Mouse (Mus musculus): ENCODE results near the gene Cog6.
"Not testable (repeated sequence)": the region's sequence is repeated elsewhere in the genome, so short reads cannot be mapped to it uniquely, and the experiment has no call there.

The Cog6 gene

DNA sequence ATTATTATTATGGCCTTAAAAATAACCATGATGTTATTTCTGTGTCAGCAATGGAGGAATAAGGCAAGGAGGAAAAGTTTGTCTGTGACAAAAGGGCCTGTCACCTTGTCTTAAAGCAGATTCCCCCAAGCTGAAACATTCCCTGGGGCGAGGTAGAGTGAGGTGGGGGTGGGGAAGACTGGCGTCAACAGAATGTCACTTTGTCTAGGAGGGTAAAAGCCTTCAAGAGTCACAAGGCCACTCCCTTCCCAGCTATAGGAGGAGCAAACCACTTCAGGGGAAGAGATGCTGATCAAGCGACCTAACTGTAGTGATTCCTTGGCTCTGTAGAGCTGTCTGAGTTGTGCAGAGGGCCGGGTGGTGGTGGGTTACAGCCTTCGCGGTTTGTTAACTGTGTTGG is 14.5 kb upstream of the Cog6 start:
- DNase-seq = no peak

DNA sequence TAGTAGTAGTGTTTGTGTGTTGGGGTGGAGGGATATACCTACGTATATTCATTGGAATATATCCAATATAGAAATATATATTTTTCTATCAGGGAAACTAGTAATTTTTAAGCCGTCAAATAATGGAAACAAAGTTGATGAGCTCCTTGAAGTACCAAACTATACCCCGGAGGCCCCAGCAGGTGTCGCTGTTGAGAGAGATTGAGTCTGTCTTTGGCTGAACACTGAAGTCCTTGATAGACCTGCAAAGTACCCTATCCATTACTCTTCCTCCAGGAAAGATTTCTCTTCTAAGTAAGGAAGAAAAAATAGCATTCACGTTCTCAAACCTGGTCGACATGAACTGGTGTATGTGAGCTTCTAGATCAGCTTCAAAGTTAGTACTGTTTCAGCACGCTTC is 12.0 kb upstream of the Cog6 start:
- peak; percentile 84 to 85 for DNase-seq

DNA sequence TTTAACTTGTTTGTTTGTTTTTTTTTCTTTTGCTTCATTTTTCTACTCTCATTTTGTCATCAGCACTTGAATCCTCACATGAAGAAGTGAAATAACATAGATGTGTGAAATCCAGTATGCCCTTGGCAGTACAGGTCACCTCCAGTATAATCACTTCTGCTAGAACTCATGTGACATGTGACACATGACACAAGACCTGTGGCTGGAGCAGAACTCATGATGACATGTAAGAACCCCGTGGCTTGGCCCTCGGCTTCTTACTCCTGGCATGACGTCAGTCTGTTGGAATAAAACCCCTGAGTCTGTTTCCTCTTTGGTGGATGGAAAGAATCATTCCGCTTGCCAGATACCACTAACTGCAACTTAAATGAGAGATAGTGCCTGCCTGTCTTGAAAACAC is 10.3 kb upstream of the Cog6 start:
- DNase-seq = no peak

DNA sequence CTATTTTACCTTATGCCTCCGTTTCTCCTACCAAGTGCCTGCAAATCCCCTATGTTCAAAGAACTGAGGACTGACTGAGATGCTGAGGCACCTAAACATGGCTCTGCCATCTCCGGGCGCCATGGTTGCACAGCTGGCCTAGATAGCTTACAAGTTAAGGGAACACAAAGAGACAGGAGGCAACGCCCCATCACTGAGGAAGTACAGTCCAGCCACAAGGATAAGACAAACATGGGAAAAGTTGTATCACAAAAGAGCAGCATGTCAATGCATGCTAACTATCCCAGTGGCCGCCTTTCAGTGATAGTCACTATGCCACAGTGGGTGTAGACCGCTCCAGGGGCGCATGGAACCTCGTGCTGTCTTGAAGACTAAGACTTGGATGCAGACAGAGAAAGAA is 9.6 kb downstream of the Cog6 start:
- no peak for DNase-seq

DNA sequence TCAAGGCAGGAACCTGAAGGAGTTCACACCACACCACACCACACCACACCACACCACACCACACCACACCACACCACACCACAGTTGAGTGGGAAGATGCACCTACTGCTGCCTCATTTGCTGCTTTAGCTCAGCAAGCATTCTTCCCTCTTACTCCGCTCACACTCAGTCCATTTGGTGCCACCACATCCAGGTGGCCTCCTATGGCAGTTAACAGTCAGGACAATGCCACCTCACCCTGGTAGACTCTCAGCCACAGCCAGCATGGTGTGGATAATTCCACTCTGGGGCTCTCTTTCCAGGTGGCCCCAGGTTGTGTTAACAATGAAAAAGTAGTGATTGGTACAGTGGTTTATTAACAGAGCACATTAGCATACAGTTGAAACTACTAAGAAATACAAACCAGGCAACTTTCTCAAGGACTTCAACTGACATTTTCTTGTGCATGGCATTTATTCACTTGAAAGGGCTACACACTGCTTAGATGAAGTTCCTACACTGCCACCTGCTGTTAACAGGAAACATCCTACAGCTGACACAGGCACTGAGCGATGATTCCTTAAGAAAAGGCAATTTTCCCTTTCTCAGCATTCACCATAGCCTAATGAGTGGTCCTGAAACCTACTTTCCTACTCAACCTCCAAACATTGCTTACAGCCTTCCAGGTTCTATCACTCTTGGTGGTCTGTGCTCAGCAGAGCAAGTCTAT is 12.5 kb downstream of the Cog6 start:
- no peak for DNase-seq

DNA sequence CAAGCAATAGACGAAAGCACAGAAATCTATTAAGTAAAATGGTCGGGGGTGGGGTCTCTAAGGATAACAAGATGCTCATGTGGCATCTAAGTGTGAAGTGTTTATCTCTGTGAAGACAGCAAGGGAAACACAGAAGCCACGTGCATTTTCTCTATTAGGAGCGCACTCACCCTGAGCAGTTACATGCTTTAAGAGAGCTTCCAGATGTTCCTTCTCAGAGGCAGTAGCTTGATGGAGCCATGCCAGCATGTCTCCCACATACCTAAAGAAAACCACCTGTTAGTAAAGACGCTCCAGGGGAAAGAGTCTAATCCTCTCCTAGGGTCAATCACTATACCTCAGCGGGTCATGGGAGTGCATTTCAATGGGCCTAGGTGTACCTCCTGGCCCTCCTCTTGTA is 15.0 kb downstream of the Cog6 start:
- no peak for DNase-seq

DNA sequence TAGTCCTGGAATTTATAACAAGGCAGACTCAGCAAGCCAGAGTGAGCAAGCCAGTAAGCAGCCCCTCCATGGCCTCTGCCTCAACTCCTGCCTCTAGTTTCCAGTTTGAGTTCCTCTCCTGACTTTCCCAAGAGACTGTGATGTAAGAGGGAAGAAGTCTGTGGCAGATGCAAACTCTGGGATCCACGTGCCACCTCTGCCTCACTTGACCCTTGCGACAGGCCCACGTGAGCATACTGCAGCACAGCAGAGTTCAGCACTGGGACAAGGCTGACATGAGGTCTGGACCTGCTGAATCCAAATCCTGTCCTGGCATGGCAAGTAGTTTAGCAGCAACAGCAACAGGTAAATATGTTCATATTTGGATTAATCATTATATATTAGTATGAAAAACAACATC is 17.0 kb downstream of the Cog6 start:
- DNase-seq = no peak

DNA sequence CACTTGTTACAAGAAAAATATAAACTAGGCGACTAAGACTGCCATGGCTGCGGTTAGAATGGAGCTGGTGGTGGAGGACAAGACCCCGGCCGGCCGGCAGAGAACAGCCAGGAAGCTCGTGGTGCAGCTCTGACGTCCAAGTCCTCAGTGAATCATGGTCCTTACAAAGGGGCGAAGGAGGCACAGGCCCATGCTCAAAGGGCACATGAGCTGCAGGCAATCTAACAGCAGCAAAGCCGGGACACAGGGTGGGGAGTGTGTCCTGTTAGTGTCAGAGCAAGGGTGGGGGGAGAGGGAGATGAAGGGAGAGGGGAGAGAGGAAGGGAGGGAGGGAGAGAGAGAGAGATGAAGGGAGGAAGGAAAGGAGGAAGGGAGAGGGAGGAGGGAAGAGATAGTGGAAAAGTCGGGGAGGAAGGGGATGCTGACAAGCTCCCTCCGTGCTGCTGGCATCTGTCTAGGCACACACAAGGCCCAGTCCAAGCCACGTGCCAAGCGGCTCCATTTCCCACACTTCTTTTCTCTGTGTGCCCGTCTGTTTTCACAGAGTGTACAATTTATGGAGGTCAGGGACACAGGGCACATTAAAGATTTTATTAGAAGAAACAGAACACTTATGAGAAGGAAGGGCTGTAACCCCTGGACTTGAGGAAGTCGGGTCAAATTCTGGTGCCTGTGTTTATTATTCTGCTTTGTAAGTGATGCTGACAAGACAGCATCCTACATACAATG is 17.9 kb downstream of the Cog6 start:
- no peak for DNase-seq

DNA sequence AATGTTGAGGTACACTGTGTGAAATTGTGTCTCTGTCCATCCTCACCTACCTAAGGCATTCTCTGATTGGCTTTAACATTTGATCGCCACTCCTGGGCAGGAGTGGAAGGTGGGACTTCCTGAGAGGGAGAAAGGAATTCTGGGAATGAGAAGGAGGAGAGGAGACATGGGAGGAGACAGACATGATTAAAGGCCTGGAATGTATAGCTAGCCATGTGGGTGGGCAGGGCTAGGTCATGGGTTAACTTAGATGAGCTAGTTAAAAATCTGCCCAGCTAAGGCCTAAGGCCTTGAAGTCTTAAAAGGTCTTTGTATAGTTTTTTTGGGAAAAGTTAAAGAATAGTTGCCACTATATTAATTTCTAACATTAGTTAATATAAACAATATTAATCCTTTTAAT is 19.7 kb downstream of the Cog6 start:
- DNase-seq = no peak

DNA sequence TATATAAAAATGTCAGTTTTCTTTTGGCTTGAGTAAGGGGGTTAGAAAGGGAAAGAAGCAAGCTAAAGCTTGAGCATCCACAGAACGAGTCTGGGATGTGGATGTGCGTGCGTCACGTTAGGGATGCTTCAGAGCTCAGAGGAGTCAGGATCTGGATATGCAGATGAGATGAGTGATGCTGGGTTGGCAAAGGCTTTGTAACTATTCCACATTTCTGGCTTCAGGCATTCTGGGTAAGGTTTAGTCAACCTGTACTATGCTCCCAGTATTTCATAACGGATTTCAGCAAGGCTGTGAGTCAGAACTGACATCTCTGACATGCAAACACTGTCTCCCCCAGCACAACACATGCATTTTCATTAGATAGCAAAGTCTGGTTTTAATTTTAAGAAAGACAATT is 20.4 kb downstream of the Cog6 start:
- DNase-seq = no peak

DNA sequence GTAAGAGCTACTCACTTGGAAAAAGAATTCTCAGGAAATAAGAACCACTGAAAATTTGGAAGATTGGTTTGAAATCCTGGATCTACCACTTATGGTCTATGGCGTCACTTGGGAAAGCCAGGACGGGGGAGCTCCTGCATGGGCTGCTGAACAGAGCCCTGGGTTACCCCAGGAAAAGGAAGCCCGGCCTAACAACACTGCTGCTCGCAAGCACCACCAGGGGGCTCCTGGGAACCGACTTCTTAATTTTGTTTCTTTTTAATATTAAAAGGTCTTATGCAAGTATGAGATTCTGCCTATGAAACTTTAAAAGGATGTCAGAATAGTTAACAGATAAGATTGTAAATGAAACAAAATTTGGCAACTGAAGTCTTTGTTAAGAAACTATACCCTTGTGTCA is 22.4 kb downstream of the Cog6 start:
- no peak for DNase-seq

DNA sequence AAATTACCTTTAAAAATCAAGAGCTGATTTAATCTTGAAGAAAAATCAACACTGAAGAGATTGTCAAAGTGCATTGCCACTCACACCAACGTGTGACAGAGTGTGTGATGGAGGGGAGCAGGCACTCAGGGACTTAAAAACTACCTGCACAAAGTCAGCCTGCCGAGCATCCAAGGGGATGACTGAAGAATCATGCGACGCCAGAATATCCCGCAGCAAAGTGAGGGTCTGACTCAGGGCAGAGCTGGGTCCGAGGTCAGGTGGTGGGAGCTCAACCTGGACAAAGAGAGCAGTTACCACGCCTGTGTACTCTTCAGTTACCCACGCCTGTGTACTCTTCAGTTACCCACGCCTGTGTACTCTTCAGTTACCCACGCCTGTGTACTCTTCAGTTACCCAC is 23.7 kb downstream of the Cog6 start:
- no peak for DNase-seq

DNA sequence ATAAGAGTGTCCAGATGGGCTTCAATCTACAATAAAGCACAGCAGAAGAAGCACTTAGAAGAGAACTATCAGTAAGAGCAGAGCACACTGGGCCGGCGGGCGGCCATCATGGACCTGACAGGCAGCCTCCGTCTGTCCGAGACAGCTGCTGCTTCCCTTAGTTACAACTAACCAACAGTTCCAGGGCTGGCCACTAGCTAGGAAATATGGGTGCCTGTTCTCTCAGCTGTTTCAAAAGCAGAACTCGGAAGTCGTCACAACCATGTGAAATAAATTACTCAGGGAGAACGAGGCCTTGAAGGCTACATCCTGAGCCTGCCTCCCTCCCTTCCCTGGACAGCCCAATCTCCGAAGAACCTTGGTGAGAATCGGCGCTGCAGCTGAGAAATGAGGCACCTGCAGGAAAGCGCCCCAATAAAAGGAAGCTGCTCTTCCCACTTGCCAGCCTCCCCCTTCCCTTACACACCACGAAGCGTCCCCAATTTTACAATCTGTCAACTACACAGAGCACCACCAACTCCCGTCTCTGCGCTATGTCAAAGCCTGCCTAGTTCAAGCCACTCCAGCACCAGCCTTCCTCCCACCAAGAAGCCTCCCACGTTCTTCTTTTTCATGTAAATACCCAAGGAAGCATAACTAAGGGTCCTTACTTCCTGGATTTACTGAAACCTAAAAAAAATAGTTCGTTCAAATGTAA is 26.8 kb downstream of the Cog6 start:
- no peak for DNase-seq

DNA sequence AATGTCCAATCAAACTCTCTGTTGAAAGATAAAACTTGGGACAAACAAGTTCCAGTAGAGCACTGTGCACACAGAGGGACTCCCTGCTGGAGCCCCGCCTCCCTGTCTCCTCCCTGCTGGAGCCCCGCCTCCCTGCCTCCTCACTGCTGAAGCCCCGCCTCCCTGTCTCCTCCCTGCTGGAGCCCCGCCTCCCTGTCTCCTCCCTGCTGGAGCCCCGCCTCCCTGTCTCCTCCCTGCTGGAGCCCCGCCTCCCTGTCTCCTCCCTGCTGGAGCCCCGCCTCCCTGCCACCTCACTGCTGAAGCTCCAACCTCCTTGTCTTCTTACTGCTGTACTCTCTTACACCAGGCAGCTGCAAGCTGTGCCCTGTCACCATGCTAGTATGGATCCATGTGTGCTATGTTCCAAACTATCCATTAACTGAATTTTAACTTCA is 31.5 kb downstream of the Cog6 start:
- DNase-seq = not testable (repeated sequence)

DNA sequence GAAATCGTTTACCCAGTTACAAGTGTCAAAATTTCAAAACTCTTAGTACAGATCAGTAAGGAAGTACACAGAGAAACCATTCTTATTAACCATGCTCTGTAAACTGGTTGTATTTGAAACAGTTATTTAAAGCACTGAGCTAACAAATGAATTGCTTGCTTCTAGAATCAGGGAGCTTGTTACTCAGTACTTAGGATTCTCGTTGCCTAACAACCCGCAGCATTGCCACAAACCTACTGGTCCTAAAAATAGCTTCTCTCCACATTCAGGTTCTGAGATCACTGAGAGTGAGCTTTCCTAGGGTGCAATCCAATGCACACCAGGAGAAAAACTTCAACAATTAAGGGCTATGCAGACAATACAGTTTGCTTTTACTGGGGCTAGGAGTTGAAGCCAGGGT is 33.3 kb downstream of the Cog6 start:
- no peak for DNase-seq

DNA sequence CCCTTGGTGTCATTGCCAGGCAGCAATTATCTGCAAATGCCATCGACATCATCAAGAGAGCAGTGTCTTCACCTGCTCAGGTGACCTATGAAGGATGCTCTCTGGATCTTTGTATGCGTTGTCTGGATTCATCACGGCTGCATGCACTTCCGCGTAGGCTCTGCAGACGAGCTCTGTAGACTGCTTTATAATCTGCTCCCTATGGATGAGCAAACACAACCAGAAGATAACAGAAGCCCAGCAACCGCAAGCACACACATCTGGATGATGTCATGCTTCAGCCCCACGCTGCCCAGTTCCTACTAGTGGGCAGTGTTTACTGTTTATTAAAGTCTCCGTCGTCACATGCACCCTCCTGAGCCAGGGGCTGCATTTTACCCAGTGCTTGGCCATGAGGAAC is 34.0 kb downstream of the Cog6 start:
- no peak for DNase-seq

DNA sequence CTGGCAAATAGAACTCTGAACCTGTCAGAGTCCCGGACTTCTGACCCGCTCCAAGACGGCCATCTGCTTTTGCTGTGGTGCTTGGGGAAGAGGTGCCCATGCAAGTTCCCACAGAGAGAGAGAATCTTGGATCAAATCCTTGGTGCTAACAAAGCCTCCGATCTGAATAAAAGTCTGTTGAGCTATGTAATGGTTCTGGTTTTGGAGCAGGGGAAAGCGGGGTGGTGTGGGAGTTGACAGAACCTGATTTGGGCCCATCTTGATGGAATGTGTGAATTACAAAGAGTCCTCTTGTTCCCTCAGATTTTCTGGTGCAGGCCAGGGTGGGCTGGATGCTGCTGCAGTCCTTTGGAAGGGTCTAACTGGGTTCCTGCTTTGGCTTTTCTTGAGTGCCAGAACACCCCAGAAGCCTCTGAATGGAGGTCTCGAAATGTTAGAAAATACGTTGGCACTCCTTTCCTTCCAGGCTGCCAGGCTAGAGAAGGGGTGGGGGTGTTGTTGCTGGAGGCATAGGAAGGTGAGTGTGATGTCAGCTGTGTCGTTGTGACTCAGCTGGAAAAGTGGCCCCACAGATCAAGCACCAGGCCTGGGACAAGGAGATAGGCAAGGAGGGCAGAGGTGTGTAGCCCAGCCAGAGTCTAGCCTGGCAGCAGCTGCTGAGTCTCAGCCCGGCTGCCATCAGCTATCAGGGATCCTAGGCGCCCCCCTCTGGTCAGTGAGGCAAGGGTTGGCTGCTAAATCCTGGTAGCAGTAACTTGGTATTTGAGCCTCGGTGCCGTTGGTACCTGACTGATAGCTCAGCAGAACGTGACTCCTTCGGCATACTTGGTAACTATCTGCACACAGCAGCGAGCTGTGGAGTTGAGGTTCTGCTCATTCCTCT is 42.1 kb downstream of the Cog6 start:
- peak; percentile 80 to 86 for DNase-seq

DNA sequence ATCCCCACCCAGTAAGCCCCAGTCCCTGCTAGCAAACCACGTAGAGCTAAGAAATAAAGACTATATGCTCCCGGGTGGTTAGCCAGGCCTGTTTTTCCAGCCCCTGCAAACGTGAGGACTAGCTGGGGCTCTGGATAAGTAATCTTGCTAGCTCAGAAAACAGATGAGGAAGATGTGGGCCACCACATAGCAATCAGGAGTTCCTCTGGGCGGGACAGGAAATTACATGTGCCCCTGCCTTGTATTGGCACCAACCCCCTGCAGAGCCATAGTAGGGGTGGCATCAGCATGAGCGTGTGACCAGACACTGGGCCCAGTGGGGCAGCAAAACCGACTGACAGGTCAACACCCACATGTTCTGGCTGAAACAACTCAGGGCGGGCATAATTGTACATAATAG is 44.1 kb downstream of the Cog6 start:
- no peak for DNase-seq

DNA sequence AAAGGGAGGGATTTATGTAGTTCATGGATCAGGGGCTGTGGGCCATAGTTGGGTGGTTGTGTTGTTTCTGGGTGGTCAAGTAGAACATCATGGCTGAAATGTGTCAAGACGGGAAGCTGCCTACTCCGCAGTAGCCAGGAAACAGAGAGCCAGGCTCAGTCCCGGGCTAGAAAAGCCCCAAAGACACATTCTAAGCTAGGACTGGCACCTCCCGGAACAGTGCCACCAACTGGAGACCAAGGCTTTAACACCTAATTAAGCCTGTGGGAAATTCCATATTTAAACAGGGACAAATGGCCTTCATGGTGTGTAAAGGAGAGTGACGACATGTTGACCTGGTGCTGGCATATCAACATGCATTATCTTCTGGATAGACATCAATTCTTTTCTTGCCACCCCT is 50.0 kb downstream of the Cog6 start:
- no peak for DNase-seq

DNA sequence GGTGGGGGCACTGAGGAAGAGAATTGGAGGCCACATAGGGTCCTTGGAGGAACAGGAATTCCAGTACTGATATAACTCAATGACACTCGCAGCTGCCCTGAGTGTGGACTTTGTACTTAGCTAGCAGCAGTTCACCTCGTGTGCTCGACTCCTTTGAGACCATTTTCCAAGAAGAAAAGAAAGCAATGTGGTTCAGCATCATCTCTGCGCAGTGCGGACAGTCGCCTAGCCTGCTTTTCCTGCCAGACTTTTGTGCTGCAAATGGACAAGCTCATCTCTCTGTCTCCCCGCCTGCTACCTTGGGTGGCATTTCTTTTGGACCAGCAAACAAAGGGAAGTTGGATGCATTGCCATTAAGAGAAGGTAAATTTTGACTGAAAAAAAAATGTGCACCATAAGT is 52.8 kb downstream of the Cog6 start:
- DNase-seq = no peak

DNA sequence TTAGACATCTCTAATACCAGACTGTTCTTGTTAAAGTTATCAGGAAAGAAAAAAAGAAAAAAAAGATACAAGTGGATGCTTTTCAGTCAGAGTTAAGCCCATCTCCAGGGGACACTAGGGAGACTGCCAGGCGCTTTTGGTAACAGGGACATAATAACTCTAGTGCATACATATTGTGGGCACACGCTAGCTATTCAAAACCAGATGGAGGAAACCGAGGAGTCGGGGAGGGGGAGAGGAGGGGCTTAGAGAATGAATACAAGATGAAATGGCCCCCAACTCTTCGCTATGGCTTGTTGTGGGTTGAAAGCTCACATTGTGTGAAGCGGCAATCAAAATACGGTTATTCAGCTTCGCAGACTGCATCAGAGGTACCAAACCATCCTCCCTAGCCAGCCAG is 53.6 kb downstream of the Cog6 start:
- no peak for DNase-seq

DNA sequence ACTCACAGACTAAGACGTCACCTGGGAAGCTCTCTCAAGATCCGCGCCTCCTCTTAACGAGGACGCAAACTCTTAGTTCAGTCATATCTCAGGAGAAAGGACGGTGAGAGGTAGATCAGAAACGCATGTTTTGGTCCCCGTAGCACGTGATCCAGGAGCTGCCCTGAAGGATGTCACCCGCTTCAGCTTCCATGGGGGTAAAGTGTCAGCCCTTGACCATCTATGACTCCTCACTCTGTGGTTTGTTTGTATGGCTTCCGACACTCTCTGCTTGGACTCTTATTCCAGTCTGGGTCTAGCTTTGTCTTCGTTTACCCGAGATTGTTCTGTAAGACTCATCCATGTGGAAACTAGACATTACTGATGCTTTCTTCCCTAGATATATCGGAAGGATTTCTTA is 54.6 kb downstream of the Cog6 start:
- no peak for DNase-seq

DNA sequence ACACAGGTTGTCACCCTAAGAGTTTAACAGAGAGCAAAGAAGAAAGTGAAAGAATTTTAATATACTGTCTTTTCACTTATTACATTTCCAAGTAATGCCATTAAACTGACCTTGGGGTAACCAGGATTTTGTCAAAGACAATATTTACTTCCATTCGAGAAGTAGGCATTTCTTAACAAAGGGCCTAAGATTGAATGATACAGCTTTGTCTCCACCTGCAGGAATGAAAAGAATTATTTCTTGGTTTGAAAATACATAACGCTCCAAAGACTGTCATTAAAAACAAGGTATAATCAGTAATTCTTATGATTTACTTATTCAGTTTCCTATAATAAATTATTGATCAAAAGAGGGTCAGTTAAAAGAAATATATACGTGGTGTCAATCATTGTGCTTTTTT is 55.4 kb downstream of the Cog6 start:
- DNase-seq = no peak
